Mouse (Mus musculus) cerebellum, postnatal 10 days (tissue): ENCODE measurements around the gene Lmx1b.
A peak's percentile ranks its signal among the peaks of the same experiment; 100 is the strongest.

Experiments
- DNase-seq, 2 experiments: peaks; one replicate each; pipeline ENCODE4 v3.0.0; 2021; ENCODE audit warnings: mixed read lengths in 2 of 2

Gene Lmx1b

DNA sequence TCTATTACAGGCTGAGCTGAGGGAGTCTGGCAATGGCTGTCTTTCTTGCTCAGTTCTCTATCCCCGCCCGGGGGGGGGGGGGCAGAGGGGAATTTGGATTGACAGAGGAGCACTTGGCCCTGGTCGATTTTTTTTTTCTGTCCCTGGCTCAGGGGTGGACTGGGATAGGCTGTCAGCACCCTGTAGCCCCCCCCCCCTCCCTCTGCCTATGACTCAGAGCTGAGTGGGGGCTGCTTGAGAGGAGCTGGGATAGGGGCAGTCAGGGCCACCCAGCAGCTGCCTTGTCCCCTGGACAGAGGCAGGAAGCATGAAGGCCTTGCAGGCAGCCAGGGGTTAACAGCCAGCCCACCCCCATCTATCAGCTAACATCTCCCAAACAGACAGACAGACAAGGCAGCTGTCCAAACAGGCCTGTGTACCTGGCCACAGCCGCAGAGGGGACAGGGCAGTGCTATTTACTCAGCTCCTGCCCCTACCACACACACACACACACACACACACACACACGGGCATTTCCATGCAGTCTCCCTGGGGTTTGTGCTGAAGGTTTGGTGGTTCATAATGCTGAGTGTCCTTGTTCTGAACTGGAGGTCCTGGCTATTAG is 57.8 kb downstream of the Lmx1b start:
- DNase-seq = no peak

DNA sequence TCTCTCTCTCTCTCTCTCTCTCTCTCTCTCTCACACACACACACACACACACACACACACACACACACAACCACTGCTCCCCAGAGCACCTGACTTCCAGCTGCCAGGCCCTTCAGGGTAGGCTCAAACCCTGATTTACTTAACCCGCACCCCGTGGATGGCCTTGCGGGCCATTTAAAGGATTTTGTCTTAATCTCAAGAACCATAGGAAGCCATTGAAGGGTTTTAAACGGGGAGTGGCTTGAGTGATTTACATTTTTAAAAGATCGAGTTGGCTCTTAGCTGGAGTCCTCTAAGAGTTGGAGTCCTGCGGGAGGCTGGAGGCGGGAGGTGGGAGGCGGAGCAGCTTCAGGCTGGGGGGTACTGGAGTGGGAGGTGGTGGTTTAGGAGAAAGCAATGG is 58.4 kb downstream of the Lmx1b start:
- no peak for DNase-seq

DNA sequence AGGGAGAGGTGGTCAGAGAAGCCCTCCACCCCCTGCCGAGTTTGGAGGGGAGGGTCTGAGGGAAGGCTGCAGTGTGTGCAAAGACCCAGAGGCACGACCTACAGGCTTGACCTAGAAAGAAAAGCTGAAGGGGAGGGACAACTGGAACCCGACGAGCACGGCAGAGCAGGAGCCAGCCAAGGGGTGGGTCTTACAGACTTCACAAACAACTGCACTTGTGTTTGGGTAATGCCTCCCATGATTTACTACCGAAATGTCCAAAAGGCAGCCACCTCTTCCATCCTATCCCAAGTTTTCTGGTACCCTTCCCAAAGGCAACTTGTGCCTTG is 58.9 kb downstream of the Lmx1b start:
- DNase-seq = no peak

DNA sequence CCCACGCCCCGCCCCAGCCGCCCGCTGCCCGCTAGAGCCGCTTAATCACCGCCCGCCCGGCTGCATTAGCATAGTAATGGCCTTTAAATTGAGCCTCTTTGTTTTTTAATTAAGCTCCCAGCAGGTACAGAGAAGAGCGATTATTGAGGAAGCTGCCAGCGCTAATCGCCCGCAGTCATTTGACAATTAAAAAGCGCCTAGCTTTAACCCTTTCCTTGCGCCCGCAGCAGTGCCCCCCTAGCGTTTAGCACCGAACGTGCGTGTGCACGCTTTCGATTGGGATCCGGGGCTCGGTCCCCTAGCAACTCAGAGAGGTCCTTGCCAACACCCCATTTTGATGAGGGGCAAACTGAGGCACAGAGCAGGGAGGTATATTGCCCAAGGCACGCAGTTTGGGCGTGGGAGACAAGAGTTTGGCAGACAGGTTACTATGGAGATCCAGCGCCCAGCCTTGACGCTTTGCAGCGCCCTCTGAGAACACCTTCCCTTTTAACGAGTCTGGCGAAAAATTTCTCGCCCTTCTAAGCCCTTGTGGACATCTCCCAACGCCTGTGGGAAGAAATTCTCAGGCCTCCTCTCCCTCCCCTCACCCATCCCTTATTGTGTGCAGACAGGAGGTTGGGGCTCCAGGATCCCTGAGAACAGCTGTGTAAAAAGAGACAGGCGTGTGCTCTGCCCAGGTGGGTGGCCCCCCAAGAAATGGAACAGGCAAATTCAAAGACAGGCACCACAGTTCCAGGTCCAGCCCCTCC is 59.4 kb downstream of the Lmx1b start:
- DNase-seq = peak; percentile 56 to 67

DNA sequence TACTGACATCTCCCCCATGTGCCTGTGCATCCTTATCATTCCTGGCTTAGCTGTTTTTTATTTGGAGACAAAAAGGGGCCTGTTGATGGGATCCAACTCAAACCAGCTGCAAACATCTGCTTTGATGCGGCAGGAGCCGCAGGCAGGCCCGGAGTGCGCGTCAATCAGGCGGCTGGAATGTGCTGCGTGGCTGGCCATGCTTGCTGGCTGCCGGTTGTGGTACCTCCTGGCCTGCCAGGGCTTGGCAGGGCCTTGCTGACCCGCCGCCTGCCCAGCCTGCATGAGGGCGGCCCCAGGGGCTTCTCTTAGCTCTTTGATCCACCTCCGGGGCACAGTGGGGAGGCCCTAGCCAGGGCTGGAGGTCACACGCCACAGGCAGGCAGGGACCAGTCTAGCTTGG is 64.9 kb downstream of the Lmx1b start:
- DNase-seq = no peak

DNA sequence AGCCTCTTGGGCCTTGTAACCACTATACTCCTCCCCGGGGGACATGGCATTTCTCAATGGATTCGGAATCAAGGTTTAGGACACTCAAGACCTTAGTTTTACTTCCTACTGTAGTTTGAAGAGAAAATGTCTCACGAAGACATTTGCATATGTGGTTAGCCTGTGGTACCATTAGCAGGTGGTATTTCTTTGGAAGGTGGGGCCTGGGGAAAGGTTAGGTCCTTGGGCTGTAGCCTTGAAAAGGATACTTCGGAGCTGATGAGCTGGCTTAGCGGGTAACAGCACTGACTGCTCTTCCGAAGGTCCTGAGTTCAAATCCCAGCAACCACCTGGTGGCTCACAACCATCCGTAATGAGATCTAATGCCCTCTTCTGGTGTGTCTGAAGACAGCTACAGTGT is 67.2 kb downstream of the Lmx1b start:
- DNase-seq = no peak

DNA sequence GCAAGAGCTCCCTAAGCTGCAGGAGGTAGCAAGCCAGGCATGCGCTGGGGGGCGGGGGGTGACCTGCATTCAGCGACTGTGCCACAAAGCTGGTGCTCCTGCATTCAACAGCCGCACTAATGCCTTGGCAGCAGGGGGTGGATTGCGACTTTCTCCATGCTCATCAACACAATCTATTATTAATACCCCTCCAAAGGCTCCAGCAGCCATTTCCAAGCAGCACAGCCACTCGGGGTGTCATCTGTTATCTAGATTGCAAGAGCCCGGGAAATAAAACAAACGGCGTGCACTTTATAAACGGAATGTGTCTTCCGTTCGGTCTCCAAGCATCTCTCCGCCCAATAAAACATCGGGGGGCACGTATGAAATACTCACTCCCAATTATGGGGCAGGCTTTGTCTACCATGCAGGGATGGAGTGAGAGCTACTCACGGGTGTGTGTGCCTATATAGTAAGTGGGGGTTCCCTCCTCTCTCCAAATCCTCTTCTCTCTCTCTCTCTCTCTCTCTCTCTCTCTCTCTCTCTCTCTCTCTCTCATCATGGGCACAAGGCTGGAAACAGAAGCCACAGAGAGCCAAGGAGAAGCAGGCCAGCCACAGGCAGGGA is 69.0 kb downstream of the Lmx1b start:
- DNase-seq = no peak

DNA sequence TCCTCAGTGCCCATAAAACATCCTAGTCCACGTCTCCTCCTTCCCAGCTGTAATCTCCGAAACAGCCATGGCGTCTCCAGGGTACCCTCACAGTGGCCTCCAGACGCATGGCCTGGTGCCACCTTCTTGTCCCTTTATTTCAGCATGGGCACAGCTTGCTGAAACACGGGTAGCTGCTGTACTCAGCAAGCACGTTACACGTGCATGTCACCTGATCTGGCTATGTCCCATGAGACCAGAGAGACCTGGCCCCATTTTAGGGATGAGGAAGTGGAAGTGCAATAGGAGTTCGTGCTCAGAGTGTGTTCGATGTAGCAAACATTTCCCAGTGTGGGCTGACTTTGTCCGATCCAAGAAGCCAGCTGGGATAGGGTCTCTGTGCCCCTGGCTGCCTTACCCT is 70.6 kb downstream of the Lmx1b start:
- no peak for DNase-seq

DNA sequence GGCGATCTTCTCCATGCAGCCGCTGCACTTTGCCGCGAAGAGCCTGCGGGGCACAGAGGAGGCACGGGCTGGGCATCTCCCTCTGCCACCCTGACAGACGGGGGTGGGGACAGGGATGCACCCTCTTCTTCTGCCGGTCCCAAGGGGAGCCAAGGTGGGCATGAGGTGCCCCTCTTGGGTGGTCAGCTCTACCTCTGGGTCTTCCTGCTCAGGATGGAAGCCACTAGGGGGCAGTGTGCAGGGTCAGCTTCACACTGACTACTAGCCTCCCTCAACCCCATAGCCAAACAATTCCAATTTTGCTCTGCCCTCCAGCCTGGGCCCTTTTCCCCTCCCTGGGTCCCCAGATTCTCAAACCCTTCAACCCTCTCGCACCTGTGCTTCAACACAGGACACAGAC is 71.1 kb downstream of the Lmx1b start:
- DNase-seq = peak; percentile 76 to 79

DNA sequence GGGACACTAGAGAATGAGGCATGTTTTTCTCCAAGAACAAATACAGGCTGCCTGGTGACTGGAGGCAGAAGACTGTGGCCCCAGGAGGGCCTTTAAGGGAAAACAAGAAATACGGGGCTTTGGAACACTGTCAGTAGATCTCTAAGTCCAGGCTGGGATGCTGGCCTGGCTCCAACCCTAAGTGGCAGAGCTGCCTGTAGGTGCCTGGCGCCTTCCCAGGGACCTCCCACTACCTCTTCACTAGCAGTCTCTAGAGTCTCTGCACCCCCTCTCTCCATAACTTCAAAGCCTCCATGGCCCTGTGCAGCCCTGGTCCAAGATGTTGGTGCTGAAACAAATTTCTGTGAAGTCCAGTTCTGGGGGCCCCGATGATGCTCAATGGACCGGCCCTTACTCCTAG is 74.4 kb downstream of the Lmx1b start:
- DNase-seq = peak in 1 of 2 experiments; percentile 70

DNA sequence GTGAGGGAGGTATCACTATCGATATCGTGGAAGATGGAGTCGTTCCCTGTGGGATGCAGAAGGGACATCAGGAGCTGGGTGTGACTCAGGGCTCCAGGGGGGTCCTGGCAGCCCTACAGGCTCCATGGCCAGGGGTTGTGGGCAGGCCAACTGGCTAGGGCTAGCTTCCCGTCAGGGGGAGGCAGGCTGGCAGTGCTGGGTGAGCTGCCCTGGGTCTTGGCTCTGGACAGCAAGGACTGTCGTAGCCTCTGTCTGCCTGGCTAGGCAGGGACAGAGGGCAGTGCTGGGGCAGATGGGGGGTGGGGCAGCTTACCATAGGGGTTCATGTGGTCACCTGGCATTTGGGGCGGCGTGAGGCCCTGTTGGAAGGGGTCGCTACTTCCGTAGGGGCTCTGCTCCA is 75.6 kb downstream of the Lmx1b start:
- DNase-seq = peak; percentile 63 to 78

DNA sequence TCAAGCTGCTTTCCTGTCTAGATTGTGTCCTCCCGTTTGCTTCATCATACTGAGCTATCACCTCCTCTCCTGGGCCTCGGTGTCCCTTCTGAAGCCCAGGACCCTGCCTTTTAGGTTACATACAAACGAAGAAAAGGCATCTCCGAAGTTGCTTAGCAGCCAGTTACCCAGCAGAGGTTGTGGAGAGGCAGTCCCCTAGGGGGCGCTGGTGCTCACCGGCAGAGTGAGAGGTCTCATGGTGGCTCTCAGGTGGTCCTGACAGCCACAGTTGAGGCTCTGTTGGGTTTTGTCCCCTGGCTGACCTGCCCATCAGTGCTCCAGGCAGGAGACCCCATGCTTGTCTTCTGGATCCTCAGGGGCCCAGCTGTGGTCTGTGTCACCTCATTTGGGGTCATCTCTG is 80.6 kb downstream of the Lmx1b start:
- peak; percentile 79 to 82 for DNase-seq

DNA sequence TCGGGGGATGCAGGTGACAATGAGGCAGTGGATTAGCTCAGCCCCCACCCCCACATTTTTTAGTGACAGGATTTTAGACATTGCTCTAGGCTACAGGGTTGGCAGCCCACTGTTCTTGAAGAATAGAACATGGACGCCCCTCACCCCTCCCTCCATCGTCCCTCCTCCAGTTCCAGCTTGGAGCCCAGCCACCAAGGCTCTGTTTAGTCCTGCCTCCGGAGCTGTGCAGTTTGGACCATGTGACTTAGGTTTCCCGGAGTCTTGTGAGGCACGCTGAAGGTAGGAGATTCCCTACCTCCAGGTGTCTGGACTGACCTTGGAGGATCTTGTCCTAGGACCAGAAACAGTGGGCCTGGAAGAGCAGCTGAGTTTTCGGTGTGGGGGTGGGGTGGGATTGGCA is 81.0 kb downstream of the Lmx1b start:
- DNase-seq = peak in 1 of 2 experiments; percentile 55

DNA sequence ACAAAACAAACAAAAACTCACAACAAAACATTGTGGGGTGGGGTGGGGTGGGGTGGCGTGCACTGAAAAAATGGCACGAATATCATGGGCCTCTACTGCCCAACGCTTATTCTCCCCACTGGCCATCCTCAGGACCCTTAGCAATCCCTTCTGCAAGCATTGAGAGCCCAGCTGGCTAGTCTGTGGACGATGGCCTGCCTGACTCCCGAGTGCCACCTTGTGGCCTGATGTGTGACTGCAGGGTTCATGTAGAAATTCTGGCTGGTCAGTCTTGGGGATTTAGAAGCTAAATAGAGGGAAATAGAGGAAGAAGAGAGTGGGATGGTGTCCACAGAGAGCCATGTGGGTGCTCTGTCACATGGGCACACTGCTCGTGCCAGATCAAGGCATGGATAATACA is 82.1 kb downstream of the Lmx1b start:
- DNase-seq = peak; percentile 92 to 93

DNA sequence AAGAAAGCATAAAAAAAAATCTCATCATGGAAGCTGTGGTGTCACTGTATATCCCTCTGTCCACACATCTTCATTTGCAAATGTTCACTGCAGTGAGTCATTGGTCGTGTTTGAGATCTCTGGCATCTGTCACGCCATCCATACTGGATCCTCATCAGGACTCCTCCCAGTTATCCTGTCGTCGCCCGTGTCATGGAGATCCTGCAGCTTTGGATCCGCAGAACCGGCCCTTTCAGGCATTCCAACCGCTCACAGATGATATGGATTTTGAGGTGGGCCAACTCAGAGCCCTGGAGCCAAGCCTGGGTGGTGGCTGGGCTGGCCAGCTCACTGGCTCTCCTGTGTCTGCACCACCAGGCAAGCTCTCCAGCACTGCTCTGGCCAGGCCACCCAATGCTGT is 84.7 kb downstream of the Lmx1b start:
- DNase-seq = peak; percentile 7 to 14

DNA sequence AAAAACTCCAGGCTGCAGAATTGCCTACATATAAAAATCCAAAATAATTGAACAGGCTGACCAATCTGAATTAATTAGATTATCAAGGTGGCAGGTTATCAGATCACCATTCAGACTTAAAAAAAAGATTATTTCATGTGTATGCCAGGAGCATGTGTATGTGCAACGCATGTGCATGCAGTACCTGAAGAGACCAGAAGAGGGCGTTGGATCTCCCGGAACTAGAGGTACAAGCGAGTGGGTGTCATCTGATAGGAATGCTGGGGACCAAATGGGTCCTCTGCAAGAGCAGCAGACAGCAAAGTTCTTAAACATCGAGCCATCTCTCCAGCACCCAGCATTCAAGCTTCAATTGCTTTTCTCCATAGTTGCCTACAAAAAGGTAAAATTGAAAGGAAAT is 87.6 kb downstream of the Lmx1b start:
- peak; percentile 23 to 40 for DNase-seq

DNA sequence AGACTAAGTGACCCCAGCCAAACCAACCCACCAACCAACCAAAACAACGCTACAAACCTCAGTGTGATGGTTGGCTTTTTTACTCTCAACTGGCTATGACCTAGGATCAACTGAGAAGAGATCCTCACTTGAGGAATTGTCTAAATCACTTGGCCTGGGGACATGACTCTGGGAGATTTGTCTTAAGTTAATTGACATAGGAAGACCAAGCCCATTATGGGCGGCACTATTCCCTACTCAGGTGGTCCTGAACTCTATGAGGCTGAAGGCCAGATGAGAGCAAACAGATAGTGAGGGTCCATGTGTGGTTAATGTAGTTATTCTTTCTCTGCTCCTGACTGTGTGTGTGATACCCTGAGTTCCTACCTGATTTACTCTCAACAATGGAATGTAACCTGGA is 92.7 kb downstream of the Lmx1b start:
- DNase-seq = peak; percentile 15 to 30

DNA sequence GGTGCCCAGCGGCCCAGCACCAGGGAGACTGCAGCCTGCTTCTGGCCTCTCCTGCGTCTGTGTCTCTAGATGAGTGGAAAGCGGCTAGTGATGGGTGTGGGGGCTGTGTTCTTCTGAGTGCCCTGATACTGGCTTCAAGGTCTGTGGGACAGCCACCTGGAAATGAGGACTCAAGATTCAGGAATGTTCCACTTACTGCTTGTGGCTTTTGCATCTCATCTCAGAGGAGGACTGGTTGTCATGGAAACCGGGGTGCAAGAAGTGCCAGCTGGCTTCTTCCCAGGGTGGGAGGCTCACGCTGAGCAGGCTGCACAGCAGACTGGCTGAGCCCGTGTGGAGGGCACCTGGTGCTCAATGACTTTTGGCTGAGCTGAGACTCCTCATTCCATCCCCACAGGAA is 93.4 kb downstream of the Lmx1b start:
- peak; percentile 98 to 99 for DNase-seq

DNA sequence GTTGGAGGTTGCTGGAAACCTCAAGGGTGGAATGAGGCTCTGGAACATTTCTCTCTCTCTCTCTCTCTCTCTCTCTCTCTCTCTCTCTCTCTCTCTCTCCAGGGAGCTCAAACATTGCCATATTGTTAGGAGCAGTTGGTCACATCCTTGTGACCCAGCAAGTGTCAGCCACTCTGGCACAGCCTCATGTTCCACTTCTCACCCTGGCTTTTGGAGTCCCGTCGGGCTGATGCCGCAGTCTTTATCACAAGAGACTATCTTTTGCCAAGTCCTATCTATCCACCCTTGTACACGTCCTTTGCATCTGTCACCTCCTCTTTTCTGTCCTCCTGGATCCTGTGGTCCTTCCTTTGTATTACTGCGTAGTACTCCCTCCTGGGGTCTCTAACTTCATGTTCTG is 94.3 kb downstream of the Lmx1b start:
- peak; percentile 35 to 41 for DNase-seq

DNA sequence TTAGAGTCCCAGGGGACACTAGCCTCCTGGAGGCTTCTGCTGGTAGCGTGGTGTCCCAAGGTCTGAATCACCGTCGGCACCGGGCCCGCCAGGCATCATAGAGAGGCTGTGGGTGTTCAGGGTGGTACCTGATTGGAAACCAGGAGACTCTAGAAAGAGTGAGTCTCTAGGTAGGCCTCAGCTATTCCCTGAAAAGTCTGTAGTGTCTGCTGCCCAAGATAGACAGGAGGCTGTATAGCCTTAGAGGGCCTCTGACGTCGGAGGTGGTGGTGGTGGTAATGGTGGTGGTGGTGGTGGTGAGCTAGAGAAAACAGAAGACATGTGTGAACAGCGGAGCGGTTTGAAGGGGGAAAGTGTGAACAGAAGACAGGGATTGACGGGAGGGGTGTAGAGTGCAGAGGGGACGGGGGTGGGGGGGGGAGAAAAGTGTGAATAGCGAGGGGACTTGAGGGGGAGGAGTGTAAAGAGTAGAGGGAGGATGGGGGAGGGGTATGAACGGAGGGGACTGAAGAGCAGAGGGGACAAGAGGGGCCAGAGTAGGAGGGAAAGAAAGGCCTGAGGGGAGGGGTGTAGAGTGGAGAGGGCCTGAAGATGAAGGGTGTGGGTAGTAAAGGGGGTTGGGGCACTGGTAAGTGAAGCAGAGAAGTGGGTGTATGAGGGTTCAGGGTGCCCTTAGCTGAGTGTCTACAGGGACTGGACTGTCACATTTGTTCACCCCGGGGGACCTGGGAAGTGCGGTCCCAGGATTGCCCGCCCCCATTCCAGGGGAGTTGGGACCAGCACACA is 95.3 kb downstream of the Lmx1b start:
- DNase-seq = peak; percentile 11 to 21

DNA sequence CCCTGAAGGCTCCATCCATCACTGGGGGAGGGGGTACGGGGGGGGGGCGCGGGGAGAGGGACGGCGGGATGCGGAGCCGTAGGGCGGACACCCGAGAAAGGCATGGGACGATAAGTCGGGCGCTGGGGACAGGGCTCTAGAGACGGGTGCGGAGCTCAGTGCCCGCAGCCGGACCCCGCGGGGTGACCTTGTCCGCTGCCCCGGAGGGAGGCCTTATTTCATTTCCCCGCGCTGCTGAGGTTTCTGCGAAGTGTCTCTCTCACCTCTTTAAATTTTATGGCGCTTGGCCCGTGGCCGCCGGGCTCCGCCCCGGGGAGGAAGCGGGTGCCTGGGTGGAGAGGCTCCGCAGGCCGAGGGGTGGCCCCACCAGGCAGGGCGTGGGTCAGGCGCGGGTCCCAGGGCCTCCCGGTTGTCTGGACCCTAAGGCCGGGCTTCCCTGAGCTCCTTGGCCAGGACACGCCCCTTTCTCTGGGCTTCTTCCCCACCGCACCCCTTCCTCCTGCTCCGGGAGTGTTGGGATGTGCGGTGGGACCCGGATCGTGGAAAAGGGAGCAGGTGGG is 96.0 kb downstream of the Lmx1b start:
- DNase-seq = peak; percentile 45 to 50

DNA sequence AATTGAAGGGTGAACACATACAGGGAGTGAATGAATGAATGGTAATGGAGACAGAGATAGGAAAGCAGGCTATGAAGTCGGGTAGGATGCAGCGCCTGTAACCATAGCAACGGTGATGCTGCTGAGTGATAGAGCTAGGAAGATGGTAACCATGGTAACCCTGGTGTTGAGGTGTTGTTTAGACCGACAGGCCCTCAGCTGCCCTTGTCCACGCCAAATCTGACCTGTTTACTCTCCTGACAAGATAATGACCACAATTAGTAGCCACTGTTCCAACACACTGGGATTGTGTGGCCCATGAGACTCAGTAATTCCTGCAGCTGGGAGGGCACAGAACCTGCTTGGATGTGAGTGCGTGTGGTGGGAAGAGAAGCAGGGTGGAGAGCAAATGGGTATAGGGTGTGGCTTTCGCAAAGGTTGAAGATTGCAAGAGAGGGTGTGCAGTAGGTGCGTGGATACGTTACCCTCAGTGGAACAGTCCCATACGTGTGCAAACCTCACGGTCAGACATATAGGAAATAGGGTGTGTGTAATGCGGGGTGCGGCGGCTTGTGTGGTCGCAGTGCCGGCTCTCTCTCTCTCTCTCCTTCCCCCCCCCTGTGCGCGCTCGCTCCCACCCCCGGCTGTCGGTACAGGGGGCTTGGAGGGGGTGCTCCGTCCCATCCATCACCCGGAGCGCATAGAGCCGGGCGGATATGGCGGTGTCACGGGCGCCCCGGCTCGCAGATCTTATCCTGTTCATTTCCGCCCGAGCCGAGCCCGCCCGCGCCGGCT is 96.7 kb downstream of the Lmx1b start:
- peak; percentile 76 to 80 for DNase-seq
